ENCODE assay signal across 28 mouse cellular contexts in genomic region chr1:90729466-90729865, GRCm38 (mm10).
A peak's percentile ranks its signal among the peaks of the same experiment; 100 is the strongest.
DNase-seq lines count a peak whose midpoint lies in the region; ATAC-seq and TF ChIP-seq lines count a peak whose summit lies in the region.
"Had no signal": no experiment of that assay in that cellular context is flagged by ENCODE, and none has a peak within 500 bp of the region (broad histone marks: within the 10 kb centered on the region; RNA-seq: fewer than 3 reads in every experiment).

No protein-coding gene starts in this region.

- no peak overlapping the region for H3K9ac ChIP-seq in stomach, embryonic 16.5 days (ENCODE audit: low read length)
- H3K9ac ChIP-seq: embryonic facial prominence, embryonic 13.5 days; forebrain, embryonic 13.5 days; hindbrain, embryonic 13.5 days; intestine, embryonic 15.5 days had no signal

- peaks cover 20% of the 10 kb centered on the region; the same call in 1 of the 2 replicates for H3K4me1 ChIP-seq in stomach, embryonic 16.5 days (ENCODE audit: control insufficient read depth, insufficient read depth, low read length)
- no peaks in the 10 kb centered on the region for H3K4me1 ChIP-seq in kidney, adult 2 months (ENCODE audit: control insufficient read depth, insufficient read depth, low read length)

- no peak overlapping the region for H3K4me2 ChIP-seq in stomach, embryonic 16.5 days (ENCODE audit: low read depth, low read length)
- H3K4me2 ChIP-seq: embryonic facial prominence, embryonic 13.5 days; forebrain, embryonic 13.5 days; heart, embryonic 11.5 days; hindbrain, embryonic 13.5 days; intestine, embryonic 15.5 days had no signal

- no peaks in the 10 kb centered on the region for H3K36me3 ChIP-seq in stomach, embryonic 16.5 days (ENCODE audit: control insufficient read depth, insufficient read depth, low read length)
- H3K36me3 ChIP-seq in kidney, adult 2 months (ENCODE audit: control insufficient read depth, insufficient read depth, low read length) = no peaks in the 10 kb centered on the region
- H3K36me3 ChIP-seq: embryonic facial prominence, embryonic 10.5 days; embryonic facial prominence, embryonic 13.5 days; forebrain, embryonic 10.5 days; hindbrain, embryonic 10.5 days; hindbrain, embryonic 13.5 days; intestine, embryonic 15.5 days had no signal

- H3K9me3 ChIP-seq in stomach, embryonic 16.5 days (replicated peaks; ENCODE audit: control insufficient read depth, low read length) = no peaks in the 10 kb centered on the region
- H3K9me3 ChIP-seq: embryonic facial prominence, embryonic 10.5 days; embryonic facial prominence, embryonic 13.5 days; forebrain, embryonic 10.5 days; forebrain, embryonic 13.5 days; hindbrain, embryonic 10.5 days; hindbrain, embryonic 13.5 days; intestine, embryonic 15.5 days had no signal

- no peak for ATAC-seq in stomach, embryonic 16.5 days (ENCODE audit: insufficient read depth, low FRiP score)
- ATAC-seq in erythroblast, adult 5-6 weeks (replicated peaks; ENCODE audit: low FRiP score, poor library complexity, severe bottlenecking) = no peak
- ATAC-seq: forebrain, embryonic 13.5 days; forebrain, embryonic 16.5 days; hindbrain, embryonic 16.5 days; intestine, embryonic 15.5 days; Patski had no signal

- WGBS in stomach, embryonic 16.5 days = 76% methylated on average over 3 of the region's 3 CpGs
- WGBS in kidney, adult 2 months = 84% methylated on average over 3 of the region's 3 CpGs

- H3K27ac ChIP-seq in stomach, embryonic 16.5 days (ENCODE audit: low read length) = peak overlapping the region; percentile 10
- H3K27ac ChIP-seq in kidney, adult 2 months (ENCODE audit: insufficient read depth, low read depth, low read length) = no peak overlapping the region
- H3K27ac ChIP-seq: embryonic facial prominence, embryonic 10.5 days; embryonic facial prominence, embryonic 13.5 days; forebrain, embryonic 10.5 days; forebrain, embryonic 13.5 days; hindbrain, embryonic 10.5 days; hindbrain, embryonic 13.5 days; intestine, embryonic 15.5 days had no signal

- TF ChIP-seq POLR2A in kidney, adult 2 months (IDR thresholded peaks at IDR 0.05; ENCODE audit: low read depth, low read length) = no peak

- no peak for TF ChIP-seq CTCF in kidney, adult 2 months (conservative IDR thresholded peaks at IDR 0.05; ENCODE audit: insufficient read depth, insufficient read length, low read depth, low read length)

- peak; percentile 35 for DNase-seq in adrenal gland, postnatal 14 days
- no peak for DNase-seq in adrenal gland, adult 18-20 months (ENCODE audit: low spot score in 2 of 2)
- DNase-seq in 3T3-L1 (ENCODE audit: low read depth, low spot score) = peak; percentile 68
- no peak for DNase-seq in kidney, adult 2 months
- DNase-seq: adrenal gland, postnatal 25 days; cerebellum, adult 11 months; cerebellum, adult 2 months; cerebellum, postnatal 10 days; cerebellum, postnatal 36 days; embryo, embryonic 11 days; gastrocnemius, postnatal 14 days; heart, adult 11 months; heart, postnatal 36 days; kidney, adult 11 months; kidney, adult 9 months had no signal

- H3K4me3 ChIP-seq in stomach, embryonic 16.5 days (replicated peaks; ENCODE audit: low read length) = no peak overlapping the region
- H3K4me3 ChIP-seq in kidney, adult 2 months (ENCODE audit: insufficient read depth, low read depth, low read length) = no peak overlapping the region
- H3K4me3 ChIP-seq: embryonic facial prominence, embryonic 10.5 days; embryonic facial prominence, embryonic 13.5 days; forebrain, embryonic 10.5 days; forebrain, embryonic 13.5 days; hindbrain, embryonic 10.5 days; hindbrain, embryonic 13.5 days; intestine, embryonic 15.5 days had no signal

- H3K27me3 ChIP-seq in stomach, embryonic 16.5 days (ENCODE audit: control insufficient read depth, insufficient read depth, low read length) = no peaks in the 10 kb centered on the region; the same call in 1 of the 2 replicates
- no peaks in the 10 kb centered on the region for H3K27me3 ChIP-seq in kidney, adult 2 months (replicated peaks; ENCODE audit: control insufficient read depth, insufficient read depth, low read length)
- H3K27me3 ChIP-seq: embryonic facial prominence, embryonic 13.5 days; forebrain, embryonic 13.5 days; hindbrain, embryonic 13.5 days; intestine, embryonic 15.5 days had no signal

Comparison
In these comparisons a context has a peak if more than half of its experiments do, and no peak if none do; other contexts are left out.
1. DNase-seq: peak in adrenal gland, postnatal 14 days (single experiment) and 3T3-L1 (single experiment); none in adrenal gland, adult 18-20 months (0 of 2) and kidney, adult 2 months (single experiment).